Mouse (Mus musculus) testis, adult 2 months (tissue): ENCODE results near the gene Fbxo48.

Source experiments
- CTCF ChIP-seq: fragments of 200-500 bp; IDR thresholded peaks from 2 replicates; pipeline ENCODE4 v1.5.1; 2012; ENCODE audit warnings: low read depth, mild to moderate bottlenecking, inconsistent platforms, low read length, moderate library complexity; ENCODE audit not compliant: control insufficient read depth, insufficient read depth, insufficient replicate concordance
- POLR2A ChIP-seq: fragments of 200-500 bp; IDR thresholded peaks from 2 replicates; pipeline ENCODE4 v1.6.1; 2012; ENCODE audit warnings: low read depth, mild to moderate bottlenecking, inconsistent platforms, low read length, moderate library complexity; ENCODE audit not compliant: control insufficient read depth

DNA sequence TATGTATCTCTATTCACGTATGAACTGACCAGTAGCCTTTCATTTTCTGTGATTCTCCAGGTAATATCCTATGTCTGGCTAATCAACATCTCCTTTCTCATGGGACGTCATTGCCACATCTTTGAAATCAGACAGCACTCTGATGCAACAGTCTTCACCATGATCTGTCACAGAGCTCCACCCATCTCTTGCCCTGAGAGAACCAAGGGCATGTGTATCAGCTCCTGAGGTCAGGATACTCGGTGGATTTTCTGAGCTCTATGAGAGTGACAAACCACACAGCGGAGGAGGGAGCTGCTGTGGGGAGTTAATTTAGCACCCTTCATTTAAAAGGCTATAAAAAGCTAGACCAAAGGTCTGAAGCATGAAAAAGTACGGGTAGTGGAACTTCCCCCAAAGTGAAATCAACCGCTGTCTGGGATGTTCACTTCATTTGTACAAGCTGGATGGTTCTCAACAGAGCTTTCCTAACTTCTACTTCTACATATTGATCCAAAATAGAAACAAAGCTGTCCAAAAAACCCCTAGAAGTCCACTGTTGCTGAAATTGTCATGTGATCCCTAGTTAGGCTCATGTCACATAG lies 36.7 kb downstream of the Fbxo48 start:
- TF ChIP-seq CTCF: no peak
- no peak for TF ChIP-seq POLR2A
